Mouse (Mus musculus) testis, adult 2 months (tissue): ENCODE measurements around the gene Col19a1.

ENCODE experiments used
- CTCF ChIP-seq: fragments of 200-500 bp; IDR thresholded peaks from 2 replicates; pipeline ENCODE4 v1.5.1; 2012; ENCODE audit warnings: low read depth, mild to moderate bottlenecking, inconsistent platforms, low read length, moderate library complexity; ENCODE audit not compliant: control insufficient read depth, insufficient read depth, insufficient replicate concordance
- POLR2A ChIP-seq: fragments of 200-500 bp; IDR thresholded peaks from 2 replicates; pipeline ENCODE4 v1.6.1; 2012; ENCODE audit warnings: low read depth, mild to moderate bottlenecking, inconsistent platforms, low read length, moderate library complexity; ENCODE audit not compliant: control insufficient read depth

GRCm38 (mm10) chr1:24564113-24564512 is 23.2 kb downstream of the Col19a1 start:
- no peak for TF ChIP-seq CTCF
- no peak for TF ChIP-seq POLR2A
